Mouse (Mus musculus) adrenal gland, adult 18-20 months (tissue): ENCODE measurements around the gene Gab1. TPM values are rescaled to one million over a fixed set of nuclear protein-coding genes. Genes with fewer than 3 reads are reported as not detected.

Experiments used
- DNase-seq, 2 experiments: peaks; one replicate each; pipeline ENCODE4 v3.0.0; 2021 to 2022; ENCODE audit warnings: low spot score in 2 of 2
- total RNA-seq, 2 experiments: library from RNA; stranded (reverse); gene quantifications; 1 replicate in 1 of 2; 2 replicates in 1 of 2; pipeline ENCODE4 v1.2.3; 2021

Gene Gab1
- total RNA-seq, 2 experiments from 2014 or later: 15.8 to 16.0 TPM

- no peak for DNase-seq
Measured at GRCm38 (mm10) chr8:80814087-80814791, 66.1 kb downstream of the Gab1 start.

GRCm38 (mm10) chr8:80813439-80813838 is 66.9 kb downstream of the Gab1 start:
- DNase-seq: peak; percentile 41 to 50

DNA sequence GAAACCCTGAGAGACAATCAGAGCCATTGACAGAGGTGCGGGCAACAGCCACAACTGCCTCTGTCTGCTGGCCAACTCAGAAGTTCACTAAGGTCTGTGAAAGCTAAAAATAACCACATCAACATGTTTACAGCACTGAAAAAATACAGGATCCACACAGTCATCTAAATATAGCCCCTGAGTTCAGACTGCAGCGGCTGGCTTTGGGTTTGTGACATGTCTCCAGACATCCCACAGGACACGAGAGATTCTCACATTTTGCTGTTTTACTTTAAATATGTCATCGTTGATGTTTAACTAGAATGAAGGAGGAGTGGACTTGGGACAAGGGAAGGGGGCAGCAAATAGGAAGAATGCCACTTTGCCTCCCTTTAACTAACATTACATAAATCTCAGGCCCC is 68.7 kb downstream of the Gab1 start:
- no peak for DNase-seq

DNA sequence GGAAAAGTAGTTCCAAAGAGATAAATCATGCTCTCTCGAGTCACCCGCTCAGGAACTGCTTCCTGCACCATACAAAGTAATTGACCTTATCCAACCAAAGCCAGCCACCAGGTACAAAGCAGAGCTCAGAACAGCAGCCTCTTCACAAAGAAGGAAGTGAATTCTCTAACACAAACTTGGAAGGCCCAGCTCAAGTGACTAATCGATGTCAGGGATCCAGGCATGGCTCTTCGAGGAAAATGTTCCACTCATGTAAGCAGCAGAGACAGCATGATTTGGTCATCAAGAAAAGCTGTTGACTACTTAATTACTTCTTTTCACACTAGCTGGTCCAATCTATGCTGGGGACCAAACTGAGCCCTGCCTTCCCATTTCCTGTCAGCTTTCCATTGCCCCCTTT is 69.4 kb downstream of the Gab1 start:
- no peak for DNase-seq

DNA sequence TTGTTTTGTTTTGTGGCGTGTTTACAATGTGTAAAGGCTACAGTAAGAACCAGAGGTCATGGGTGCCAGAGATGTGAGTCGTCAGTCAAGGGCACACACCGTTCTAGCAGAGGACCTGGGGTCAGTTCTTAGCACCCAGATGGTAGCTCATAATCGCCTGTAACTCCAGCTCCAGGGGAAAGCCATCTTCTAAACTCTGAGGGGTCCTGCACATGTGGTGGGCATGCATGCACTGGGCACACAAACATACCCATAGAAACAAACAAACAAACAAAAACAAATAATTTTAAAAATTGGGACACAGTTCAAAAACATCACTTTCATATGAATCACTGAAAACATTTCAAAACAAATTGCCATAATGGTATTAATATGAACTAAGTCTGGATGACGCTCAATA is 69.9 kb downstream of the Gab1 start:
- no peak for DNase-seq

DNA sequence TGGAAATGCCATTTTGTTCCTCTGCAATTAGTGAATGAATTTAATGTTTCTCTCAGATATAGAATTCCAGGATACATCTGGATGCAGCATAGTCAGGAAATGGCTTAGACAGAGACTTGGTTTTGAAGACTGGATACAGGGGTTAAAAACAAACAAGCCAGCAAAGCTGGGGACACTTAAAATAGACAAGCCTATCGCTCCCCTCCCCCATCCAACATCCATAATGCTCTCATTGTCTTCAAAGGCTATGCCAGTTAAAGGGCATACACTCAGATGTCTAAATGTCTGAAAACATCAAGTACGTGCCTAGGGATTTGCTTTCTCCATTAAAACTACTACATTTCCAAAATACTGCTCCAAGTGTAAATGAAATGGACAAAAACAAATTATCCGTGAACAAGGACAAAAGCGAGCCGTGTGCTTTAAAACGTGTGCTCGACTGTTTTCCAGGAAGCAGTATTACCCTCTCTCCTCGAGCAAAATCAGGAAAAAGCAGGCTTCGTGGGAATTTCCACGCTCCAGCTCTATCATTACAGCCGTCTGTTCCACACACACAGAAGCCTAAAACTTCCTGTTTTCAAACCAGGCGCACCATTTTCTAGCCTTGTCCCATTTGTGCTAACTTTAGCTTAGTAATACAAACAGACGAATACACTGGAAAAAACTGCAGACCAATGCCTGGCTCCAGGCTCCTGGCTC is 72.4 kb downstream of the Gab1 start:
- no peak for DNase-seq

- no peak for DNase-seq
Measured at GRCm38 (mm10) chr8:80804066-80804619, 76.2 kb downstream of the Gab1 start.

DNA sequence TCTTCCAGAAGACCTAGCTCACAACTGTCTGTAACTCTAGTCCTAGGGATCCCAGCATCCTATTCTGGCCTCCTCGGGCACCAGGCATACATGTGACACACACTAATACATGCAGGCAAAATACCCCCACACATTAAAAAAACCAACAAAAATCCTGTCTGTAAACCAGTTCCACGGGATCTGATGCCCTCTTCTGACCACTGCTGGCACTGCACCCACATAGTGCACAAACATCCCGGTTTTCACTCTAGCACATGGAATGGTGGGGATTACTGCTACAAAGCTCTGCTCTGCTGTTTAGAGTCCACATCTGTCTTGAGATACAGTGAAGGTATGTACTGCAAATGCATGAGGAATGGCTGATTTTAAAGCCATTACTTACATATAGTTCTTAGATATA is 81.5 kb downstream of the Gab1 start:
- DNase-seq: no peak

DNA sequence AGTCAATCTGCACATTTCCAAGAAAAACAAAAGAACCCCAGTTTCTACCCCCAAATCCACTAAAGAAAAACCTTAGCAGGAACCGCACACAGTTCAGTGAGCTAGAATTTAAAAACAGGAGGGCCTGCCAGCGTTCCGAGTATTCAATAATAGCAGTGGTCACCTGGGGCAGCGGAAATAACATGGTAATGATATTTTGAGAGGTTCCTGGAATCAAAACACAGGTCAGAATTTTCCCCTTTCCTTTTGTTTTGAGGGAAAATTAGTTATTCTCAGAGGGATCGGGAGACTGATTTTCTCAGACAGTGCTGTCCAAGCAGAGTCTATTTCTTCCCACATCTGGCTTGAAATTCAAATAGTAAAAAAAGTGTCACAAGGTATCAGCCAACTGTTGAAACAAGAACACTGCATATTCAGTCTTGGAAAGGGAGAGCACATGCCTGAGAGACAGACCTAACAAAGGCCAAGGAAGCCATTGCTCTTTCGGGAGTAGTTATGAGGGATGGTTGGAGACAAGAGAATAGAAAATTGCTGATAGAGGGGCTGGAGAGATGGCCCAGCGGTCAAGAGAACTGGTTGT is 82.0 kb downstream of the Gab1 start:
- DNase-seq: no peak

DNA sequence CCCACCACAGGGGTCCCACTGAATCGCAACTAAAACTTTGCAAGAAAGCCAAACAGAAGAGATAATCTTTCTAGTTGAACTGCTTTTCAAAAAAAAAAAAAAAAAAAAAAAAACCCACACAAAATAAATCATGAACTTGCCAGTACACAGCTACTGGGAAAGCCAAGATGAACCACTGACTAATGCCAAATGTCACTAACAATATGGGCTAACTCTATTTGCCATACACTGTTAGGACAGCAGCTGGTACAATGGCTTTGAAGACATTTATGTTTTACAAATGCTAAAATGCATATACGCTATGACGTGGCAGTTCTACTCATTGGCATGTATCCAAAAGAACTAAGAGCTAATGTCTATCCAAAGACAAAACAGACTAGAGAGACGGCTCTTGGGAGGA is 84.2 kb downstream of the Gab1 start:
- DNase-seq: no peak

DNA sequence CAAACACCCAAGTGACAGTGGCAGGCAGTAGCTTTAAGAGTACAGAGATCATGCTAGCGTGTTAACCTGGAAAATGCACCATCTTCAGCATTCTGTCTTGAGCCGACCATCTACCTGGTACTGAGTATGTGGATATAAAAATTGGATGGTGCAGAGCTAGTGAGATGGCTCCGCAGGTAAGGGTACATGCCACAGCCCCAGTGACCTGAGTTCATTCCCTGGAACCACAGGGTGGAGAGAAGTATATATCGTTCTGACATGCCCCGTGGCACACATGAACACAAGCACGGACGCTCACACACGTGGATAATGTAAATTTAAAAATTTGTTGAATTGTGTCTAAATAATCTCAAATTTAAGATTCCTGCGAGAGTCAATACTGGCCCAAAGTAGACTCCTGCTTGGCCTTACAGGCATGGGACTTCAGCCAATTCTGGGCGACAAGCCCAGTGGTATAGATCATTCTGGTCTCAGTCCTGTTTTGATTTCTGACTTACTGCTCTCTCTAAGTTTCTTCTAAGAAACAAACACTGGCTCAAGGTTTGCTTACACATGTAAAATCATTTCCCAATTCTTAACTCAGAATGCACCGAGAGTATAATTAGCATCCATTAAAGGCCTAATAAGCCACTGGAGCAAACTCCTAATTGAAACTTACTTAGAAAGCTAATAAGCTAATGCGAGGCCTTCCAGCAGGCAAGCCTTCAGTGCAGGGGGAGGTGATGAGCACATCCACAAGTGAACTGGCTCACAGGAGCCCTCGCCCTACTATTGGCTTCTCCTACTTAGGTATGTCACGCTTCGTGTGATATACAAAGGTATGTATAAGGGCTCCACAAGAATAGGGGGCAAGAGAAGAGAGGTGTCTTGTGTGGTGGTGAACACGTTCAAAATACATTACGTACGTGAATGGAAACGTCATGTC is 85.5 kb downstream of the Gab1 start:
- DNase-seq: no peak

- DNase-seq: no peak
Measured at GRCm38 (mm10) chr8:80793791-80794515, 86.4 kb downstream of the Gab1 start.

DNA sequence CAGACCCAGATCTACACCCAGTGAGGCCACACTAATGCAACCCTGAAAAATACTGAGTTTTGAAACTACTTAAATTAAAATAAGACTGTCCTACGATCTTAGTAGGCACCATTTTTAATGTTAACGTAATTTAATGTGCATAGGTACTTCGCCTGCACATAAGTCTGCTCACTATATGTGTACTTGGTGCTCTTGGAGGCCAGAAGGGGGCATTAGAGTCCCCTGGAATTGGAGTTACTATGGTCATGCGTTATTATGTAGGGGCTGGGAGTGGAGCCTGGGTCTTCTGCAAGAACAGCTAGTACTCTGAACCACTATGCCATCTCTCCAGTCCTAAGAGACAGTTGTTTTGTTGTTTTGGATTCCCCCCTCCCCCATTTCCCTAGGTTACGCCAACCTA is 88.1 kb downstream of the Gab1 start:
- no peak for DNase-seq

- DNase-seq: no peak
Measured at GRCm38 (mm10) chr8:80789324-80789723, 91.0 kb downstream of the Gab1 start.

DNA sequence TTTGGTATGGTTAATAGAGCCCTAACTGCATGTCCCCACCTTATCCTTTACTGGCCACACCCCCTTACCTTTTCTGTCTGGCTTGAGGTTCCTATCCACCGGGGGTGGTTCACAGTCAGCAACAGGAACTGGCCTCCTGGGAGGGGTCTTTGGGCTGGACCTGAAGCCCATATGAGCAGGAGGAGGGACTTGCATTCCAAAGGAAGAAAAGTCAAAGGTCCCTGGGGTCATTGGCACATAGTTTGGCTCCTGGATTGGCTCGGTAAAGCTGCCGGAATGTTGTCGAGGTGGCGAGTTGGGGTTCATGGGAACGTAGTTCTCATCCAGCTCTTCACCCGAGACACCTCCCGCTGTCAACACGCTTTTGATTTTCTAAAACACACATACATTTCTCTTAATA is 95.8 kb downstream of the Gab1 start:
- DNase-seq: no peak

DNA sequence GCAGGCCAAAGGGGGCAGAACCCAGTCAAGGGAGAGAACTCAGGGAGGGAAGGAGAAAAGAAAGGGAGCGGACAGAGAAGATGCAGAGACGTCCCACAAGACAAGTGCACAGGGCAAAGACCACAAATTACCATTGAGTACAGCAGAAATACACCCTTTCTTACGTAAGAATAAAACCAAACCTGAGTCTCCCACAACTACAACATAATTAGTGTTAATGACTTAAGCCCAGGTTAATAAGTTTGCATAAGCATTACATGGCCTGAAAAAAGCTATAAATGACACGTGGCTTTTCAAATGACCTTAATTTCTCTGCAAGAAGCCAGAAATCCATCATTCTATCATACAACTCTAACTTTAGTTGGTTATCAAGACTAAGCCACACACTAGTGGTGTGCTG is 97.0 kb downstream of the Gab1 start:
- no peak for DNase-seq

- DNase-seq: no peak
Measured at GRCm38 (mm10) chr8:80781338-80781737, 99.0 kb downstream of the Gab1 start.

DNA sequence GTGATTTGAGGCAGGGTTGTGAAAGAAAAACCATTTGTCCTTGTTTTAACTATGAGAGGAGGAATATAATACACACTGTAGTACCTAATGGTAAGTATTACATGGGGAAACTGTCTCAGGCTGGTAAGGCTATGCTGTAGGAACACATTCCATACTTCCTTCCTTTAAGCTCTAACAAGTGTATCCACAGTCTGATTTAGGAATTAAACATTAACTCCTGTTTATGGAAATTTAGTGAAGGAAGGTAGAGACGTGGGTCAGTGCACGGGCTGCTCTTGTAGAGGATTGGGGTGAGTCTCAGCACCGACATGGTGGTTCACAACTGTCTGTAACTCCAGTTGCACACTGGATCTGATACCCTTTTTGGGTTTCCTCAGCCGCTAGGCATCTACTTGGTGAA is 100.0 kb downstream of the Gab1 start:
- DNase-seq: no peak

GRCm38 (mm10) chr8:80776436-80776835 is 103.9 kb downstream of the Gab1 start:
- no peak for DNase-seq

GRCm38 (mm10) chr8:80772732-80773460 is 107.4 kb downstream of the Gab1 start:
- DNase-seq: no peak
